Mouse (Mus musculus): ENCODE results near the gene Arhgap18. TPM values are rescaled to one million over a fixed set of nuclear protein-coding genes. Genes with fewer than 3 reads are reported as not detected.

The Arhgap18 gene
- polyA plus RNA-seq, 2 experiments, result 14.2 to 24.3 TPM

- ATAC-seq (ENCODE audit: low FRiP score, low read depth), result no peak
- no peak for TF ChIP-seq POLR2A (IDR thresholded peaks at IDR 0.05; ENCODE audit: borderline replicate concordance, extremely low read depth, insufficient read depth, insufficient read length)
- Histone ChIP-seq H3K4me1 (ENCODE audit: control insufficient read depth, insufficient read depth, low read length) (no peaks in the 10 kb centered on the region), H3K4me2 (replicated peaks; ENCODE audit: low read depth, low read length, severe bottlenecking) (no peak overlapping the region), H3K27me3 (ENCODE audit: control insufficient read depth, insufficient read depth, low read length) (no peaks in the 10 kb centered on the region), H3K36me3 (ENCODE audit: control insufficient read depth, insufficient read depth, low read length) (no peaks in the 10 kb centered on the region), H3K27ac (replicated peaks; ENCODE audit: low read depth, low read length) (no peak overlapping the region), H3K9ac (ENCODE audit: low read depth, low read length, severe bottlenecking) (no peak overlapping the region), H3K4me3 (replicated peaks; ENCODE audit: low read length) (no peak overlapping the region), H3K9me3 (ENCODE audit: control insufficient read depth, low read length) (no peaks in the 10 kb centered on the region)
- WGBS, result 65% methylated on average over 6 of the region's 6 CpGs
- DNase-seq (ENCODE audit: low spot score), result no peak
Measured at GRCm38 (mm10) chr10:26849854-26850253, 96.6 kb downstream of the Arhgap18 start.

- DNase-seq (ENCODE audit: low spot score) (no peak), ATAC-seq (ENCODE audit: low FRiP score, low read depth) (no peak)
- WGBS, result 95% methylated on average over 5 of the region's 5 CpGs
- Histone ChIP-seq H3K4me1 (ENCODE audit: control insufficient read depth, insufficient read depth, low read length) (no peaks in the 10 kb centered on the region), H3K27ac (replicated peaks; ENCODE audit: low read depth, low read length) (no peak overlapping the region), H3K9ac (ENCODE audit: low read depth, low read length, severe bottlenecking) (no peak overlapping the region), H3K27me3 (ENCODE audit: control insufficient read depth, insufficient read depth, low read length) (no peaks in the 10 kb centered on the region), H3K36me3 (ENCODE audit: control insufficient read depth, insufficient read depth, low read length) (no peaks in the 10 kb centered on the region), H3K4me3 (replicated peaks; ENCODE audit: low read length) (no peak overlapping the region), H3K4me2 (replicated peaks; ENCODE audit: low read depth, low read length, severe bottlenecking) (no peak overlapping the region), H3K9me3 (ENCODE audit: control insufficient read depth, low read length) (no peaks in the 10 kb centered on the region)
- TF ChIP-seq POLR2A (IDR thresholded peaks at IDR 0.05; ENCODE audit: borderline replicate concordance, extremely low read depth, insufficient read depth, insufficient read length), result no peak
Measured at GRCm38 (mm10) chr10:26854556-26855100, 101.4 kb downstream of the Arhgap18 start.

GRCm38 (mm10) chr10:26855851-26856535, 102.8 kb downstream of the Arhgap18 start:
- DNase-seq (ENCODE audit: low spot score), result no peak
- no peak overlapping the region for H3K4me3 ChIP-seq (replicated peaks; ENCODE audit: low read length)
- no peaks in the 10 kb centered on the region for H3K9me3 ChIP-seq (ENCODE audit: control insufficient read depth, low read length)
- no peaks in the 10 kb centered on the region for H3K4me1 ChIP-seq (ENCODE audit: control insufficient read depth, insufficient read depth, low read length)
- no peak for ATAC-seq (ENCODE audit: low FRiP score, low read depth)
- 85% methylated on average over 8 of the region's 8 CpGs for WGBS
- no peak overlapping the region for H3K4me2 ChIP-seq (replicated peaks; ENCODE audit: low read depth, low read length, severe bottlenecking)
- H3K9ac ChIP-seq (ENCODE audit: low read depth, low read length, severe bottlenecking), result no peak overlapping the region
- TF ChIP-seq POLR2A (IDR thresholded peaks at IDR 0.05; ENCODE audit: borderline replicate concordance, extremely low read depth, insufficient read depth, insufficient read length), result no peak
- H3K36me3 ChIP-seq (ENCODE audit: control insufficient read depth, insufficient read depth, low read length), result no peaks in the 10 kb centered on the region
- no peak overlapping the region for H3K27ac ChIP-seq (replicated peaks; ENCODE audit: low read depth, low read length)
- no peaks in the 10 kb centered on the region for H3K27me3 ChIP-seq (ENCODE audit: control insufficient read depth, insufficient read depth, low read length)

- Histone ChIP-seq H3K4me3 (replicated peaks; ENCODE audit: low read length) (no peak overlapping the region), H3K4me1 (ENCODE audit: control insufficient read depth, insufficient read depth, low read length) (no peaks in the 10 kb centered on the region), H3K4me2 (replicated peaks; ENCODE audit: low read depth, low read length, severe bottlenecking) (no peak overlapping the region), H3K9me3 (ENCODE audit: control insufficient read depth, low read length) (no peaks in the 10 kb centered on the region), H3K27me3 (ENCODE audit: control insufficient read depth, insufficient read depth, low read length) (no peaks in the 10 kb centered on the region), H3K36me3 (ENCODE audit: control insufficient read depth, insufficient read depth, low read length) (no peaks in the 10 kb centered on the region), H3K27ac (replicated peaks; ENCODE audit: low read depth, low read length) (no peak overlapping the region), H3K9ac (ENCODE audit: low read depth, low read length, severe bottlenecking) (no peak overlapping the region)
- 73% methylated on average over 4 of the region's 4 CpGs for WGBS
- ATAC-seq (ENCODE audit: low FRiP score, low read depth), result no peak
- no peak for TF ChIP-seq POLR2A (IDR thresholded peaks at IDR 0.05; ENCODE audit: borderline replicate concordance, extremely low read depth, insufficient read depth, insufficient read length)
- no peak for DNase-seq (ENCODE audit: low spot score)
Measured at GRCm38 (mm10) chr10:26857583-26857982, 104.4 kb downstream of the Arhgap18 start.

DNA sequence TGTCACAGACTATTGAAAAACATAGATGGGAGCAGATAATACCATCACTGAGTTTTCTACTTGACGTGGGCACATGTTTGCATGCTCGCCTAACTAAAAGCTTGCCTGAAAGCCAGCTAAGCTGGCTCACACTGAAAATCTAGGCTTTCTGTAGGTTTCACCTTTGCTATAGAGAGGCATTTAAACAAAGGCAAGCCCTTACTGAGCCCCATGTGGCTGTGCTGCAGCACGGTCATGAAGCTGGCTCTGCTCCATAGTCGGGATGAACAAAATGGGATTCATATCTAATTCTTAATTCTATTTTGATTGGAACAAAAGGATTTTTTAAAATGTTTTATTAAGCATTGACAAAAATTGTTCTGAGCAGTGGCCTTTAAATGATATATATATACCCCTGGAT, 105.3 kb downstream of the Arhgap18 start:
- no peaks in the 10 kb centered on the region for H3K27me3 ChIP-seq (ENCODE audit: control insufficient read depth, insufficient read depth, low read length)
- DNase-seq (ENCODE audit: low spot score), result no peak
- no peaks in the 10 kb centered on the region for H3K36me3 ChIP-seq (ENCODE audit: control insufficient read depth, insufficient read depth, low read length)
- no peak overlapping the region for H3K4me2 ChIP-seq (replicated peaks; ENCODE audit: low read depth, low read length, severe bottlenecking)
- no peaks in the 10 kb centered on the region for H3K4me1 ChIP-seq (ENCODE audit: control insufficient read depth, insufficient read depth, low read length)
- ATAC-seq (ENCODE audit: low FRiP score, low read depth), result no peak
- no peaks in the 10 kb centered on the region for H3K9me3 ChIP-seq (ENCODE audit: control insufficient read depth, low read length)
- H3K4me3 ChIP-seq (replicated peaks; ENCODE audit: low read length), result no peak overlapping the region
- no peak overlapping the region for H3K9ac ChIP-seq (ENCODE audit: low read depth, low read length, severe bottlenecking)
- no peak for TF ChIP-seq POLR2A (IDR thresholded peaks at IDR 0.05; ENCODE audit: borderline replicate concordance, extremely low read depth, insufficient read depth, insufficient read length)
- no peak overlapping the region for H3K27ac ChIP-seq (replicated peaks; ENCODE audit: low read depth, low read length)
- WGBS, result 85% methylated on average over 4 of the region's 4 CpGs

Measured in limb, embryonic 14.5 days (tissue).